Mouse (Mus musculus): Measurements from ENCODE around the gene Ccdc88c. TPM values are rescaled to one million over a fixed set of nuclear protein-coding genes. Genes with fewer than 3 reads are reported as not detected.

Ccdc88c gene
- total RNA-seq, 2 experiments from 2014 or later = 29.2 to 78.9 TPM

DNA sequence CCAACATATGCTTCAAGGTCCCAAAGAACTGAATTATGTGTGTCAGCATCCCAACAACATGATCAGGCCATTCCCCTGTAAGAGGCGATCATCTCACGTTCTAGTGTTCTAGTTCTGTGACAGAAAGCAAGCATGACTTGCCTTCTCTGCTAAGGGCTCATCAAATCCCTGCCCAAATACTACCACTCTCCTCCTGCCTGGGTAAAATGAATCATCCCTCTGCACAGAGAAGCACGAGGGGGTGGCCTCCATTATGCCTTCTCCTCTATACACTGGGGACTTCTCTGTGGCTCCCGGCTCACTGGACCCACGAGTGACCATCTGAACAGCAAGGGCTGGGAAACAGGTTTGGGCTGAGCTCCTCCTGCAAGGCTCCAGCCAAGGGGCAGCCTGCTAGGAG, 49.2 kb downstream of the Ccdc88c start:
- no peak for ATAC-seq (replicated peaks; ENCODE audit: poor library complexity)

GRCm38 (mm10) chr12:100977958-100978725, 50.7 kb downstream of the Ccdc88c start:
- ATAC-seq (replicated peaks; ENCODE audit: poor library complexity) = peak; percentile 64

DNA sequence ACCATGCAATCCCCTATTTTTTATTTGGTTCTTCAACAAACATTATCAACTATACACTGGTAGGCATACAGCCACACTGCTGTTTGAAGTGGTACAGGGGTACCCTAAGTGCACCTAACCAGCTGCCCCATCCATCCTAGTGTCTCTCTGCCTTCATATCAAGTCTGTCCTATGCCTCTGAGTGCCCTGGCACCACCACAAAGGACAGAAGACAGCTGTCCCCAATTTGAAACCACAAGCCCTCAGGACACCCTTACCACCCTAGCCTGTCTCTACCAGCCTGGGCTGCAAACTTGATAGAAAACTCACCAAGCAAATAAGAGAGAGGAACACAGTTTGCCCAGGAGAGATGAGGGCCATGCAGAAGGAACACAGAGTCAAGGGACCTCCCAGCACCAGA, 51.3 kb downstream of the Ccdc88c start:
- ATAC-seq (replicated peaks; ENCODE audit: poor library complexity) = no peak

- no peak for ATAC-seq (replicated peaks; ENCODE audit: poor library complexity)
These were observed 59.0 kb downstream of the Ccdc88c start for GRCm38 (mm10) chr12:100969808-100970207.

DNA sequence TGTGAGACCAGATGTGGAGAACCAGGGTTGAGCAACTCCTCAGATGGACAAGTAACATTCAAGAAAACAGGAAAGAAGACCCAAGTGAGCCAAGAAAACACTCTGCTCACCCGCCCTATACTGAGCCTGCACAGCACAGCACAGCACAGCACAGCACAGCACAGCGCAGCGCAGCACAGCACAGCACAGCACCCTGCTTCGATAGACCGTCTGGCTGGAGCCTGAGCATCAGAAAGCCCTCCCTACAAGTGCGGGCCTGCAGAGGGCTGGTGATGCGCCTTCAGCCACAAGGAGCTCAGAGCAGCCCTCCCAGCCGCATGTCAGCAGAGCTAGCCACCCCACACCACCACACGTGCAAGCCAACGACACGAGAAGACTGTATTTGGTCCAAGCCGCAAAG, 61.5 kb downstream of the Ccdc88c start:
- peak; percentile 21; the same call in 1 of the 2 replicates for ATAC-seq (replicated peaks; ENCODE audit: poor library complexity)

DNA sequence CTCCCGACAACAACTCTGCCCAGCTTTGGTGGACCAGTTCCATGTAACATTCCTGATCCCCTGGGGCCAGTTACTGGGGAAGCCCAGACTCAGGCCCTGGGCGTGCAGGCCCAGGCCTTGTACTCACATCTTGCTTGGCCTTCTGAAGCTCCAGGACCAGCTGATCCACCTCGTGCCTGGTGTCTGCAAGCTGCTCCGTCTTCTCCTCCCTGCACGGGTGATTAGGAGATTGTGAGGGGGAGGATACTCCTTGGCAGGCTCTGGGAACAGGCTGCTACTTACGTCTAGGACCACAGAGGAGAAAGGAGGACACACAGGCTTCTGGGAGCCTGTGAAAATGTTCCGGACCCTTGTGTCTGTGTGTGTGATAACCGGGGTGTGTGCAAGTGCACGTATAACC, 62.6 kb downstream of the Ccdc88c start:
- ATAC-seq (replicated peaks; ENCODE audit: poor library complexity) = no peak

DNA sequence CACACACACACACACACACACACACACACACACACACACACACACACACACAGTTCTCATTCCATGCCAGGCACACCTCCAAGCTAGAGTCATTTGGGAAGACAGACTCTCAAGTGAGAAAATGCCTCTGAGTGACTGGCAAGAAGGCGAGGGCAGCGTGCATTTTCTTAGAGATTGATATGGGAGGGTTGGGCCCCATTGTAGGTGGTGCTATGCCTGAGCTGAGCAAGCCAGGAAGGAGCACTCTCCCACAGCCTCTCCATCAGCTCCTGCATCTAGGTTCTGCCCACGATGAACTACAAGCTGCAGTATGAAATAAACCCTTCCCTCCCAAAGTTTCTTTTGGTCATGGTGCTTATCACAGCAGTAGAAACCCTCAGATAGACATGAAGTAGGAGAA, 63.6 kb downstream of the Ccdc88c start:
- ATAC-seq (replicated peaks; ENCODE audit: poor library complexity) = no peak

GRCm38 (mm10) chr12:100958621-100959592, 69.9 kb downstream of the Ccdc88c start:
- ATAC-seq (replicated peaks; ENCODE audit: poor library complexity) = peak; percentile 50

DNA sequence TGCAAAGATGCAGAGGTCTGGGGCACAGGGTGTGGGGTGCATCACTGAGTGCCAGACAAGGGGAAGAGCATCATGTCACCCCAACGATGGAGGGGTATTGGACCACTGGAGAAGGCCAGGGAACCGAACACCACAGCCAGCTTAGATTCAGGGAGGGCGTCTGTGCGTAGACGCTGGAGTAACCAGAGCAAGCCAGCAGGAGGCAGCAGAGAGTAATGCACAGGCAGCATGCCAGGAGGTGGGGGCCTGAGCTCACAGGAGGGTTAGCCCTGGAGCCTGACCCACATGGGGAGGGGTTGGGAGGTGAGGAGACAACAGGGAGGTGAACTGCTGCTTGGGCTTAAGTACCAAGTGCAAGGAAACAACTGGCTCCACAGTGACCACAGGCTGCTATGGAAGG, 70.8 kb downstream of the Ccdc88c start:
- ATAC-seq (replicated peaks; ENCODE audit: poor library complexity) = peak; percentile 56

DNA sequence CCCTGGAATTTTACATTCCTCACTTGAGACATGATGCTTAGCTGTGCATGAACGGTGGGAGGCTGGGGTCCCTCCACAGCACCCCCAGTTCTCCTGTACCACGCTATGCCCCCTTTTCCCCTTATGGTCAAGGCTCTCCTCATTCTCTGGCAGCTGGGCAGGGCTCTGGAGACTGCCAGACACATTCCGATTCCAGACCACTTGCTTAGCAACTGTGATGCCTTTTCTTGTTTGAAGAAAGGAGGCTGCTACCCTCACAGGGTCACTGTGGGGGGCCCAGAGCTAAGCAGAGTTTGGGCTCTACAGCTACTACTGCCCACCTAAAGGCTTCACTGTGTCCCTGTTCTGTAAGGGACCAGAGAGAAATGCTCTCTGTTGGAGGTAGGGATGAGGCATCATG, 71.6 kb downstream of the Ccdc88c start:
- ATAC-seq (replicated peaks; ENCODE audit: poor library complexity) = no peak

DNA sequence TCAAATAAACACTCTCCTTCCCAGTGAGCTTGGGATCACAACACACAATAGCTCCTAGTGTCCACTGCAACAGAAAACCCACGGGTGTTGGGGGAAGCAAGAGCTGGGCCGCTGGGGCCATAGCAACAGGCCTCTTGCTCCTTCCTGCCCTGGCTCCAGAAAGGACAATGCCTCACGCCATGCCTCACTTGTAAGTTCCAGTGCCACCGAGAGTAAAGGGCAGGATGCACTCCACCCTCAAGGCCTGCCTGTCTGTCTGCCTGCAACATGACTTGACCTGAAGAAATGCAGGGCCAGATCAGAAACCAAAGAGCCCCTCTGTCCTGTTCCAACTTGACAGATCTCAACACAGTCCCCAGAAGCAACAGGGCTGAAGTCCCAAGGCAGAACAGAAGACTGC, 72.0 kb downstream of the Ccdc88c start:
- no peak for ATAC-seq (replicated peaks; ENCODE audit: poor library complexity)

- peak; percentile 43 for ATAC-seq (replicated peaks; ENCODE audit: poor library complexity)
These were observed 72.8 kb downstream of the Ccdc88c start for GRCm38 (mm10) chr12:100956028-100956427.

- ATAC-seq (replicated peaks; ENCODE audit: poor library complexity) = no peak
These were observed 74.9 kb downstream of the Ccdc88c start for GRCm38 (mm10) chr12:100953926-100954325.

DNA sequence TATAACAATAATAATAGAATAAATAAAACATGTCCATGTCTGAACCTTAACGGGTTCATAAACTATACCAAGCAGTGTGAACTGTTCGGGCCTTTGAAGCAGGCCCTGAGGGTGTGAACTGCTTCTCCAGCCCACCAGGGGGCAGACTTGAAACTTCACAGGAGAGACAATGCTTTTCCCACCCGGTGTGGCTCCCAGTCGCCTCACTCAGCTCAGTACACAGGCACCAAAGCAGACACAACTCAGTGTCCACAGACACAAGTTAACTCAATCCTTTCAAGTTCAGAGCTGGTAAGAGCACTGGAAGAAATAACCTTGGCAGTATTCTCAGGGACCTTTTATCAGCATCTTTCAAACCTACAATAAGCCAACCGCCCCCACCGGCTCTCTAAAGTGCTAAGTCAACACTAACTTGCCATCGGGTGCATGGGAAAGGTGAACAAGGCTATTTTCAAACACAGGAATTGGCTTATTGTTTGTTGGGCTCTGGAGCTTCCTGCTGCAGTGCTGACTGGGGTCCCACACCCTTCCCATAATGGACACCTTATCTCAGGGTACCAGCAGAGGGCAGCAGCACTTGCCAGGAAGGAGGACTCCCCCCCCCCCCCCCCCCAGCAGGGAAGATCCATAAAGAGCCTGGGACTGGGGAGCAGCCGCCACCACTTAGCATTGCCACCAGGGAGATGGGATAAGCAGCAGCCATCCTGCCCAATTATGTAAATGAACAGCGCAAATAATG, 76.5 kb downstream of the Ccdc88c start:
- ATAC-seq (replicated peaks; ENCODE audit: poor library complexity) = peak; percentile 75

DNA sequence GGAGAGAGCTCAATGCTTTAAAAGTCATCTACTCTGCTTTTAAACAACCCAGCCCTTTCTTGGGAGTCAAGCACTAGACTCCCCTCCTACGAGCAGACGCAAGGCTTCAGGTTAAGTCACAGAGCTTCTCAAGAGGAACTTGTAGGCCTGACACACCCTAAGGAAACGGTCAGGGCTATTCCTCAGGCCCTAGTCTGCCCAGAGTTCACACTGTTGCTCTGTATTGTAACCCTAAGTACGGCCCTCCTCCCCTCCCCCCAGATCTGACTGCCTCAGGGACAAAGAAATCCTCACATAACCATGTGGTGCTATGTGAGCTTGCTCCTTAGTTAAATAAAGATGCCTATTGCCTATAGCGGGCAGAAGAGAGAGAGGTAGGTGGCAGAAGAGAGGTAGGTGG, 79.7 kb downstream of the Ccdc88c start:
- ATAC-seq (replicated peaks; ENCODE audit: poor library complexity) = no peak

GRCm38 (mm10) chr12:100948021-100948420, 80.8 kb downstream of the Ccdc88c start:
- ATAC-seq (replicated peaks; ENCODE audit: poor library complexity) = no peak

- no peak for ATAC-seq (replicated peaks; ENCODE audit: poor library complexity)
These were observed 82.9 kb downstream of the Ccdc88c start for GRCm38 (mm10) chr12:100945948-100946347.

DNA sequence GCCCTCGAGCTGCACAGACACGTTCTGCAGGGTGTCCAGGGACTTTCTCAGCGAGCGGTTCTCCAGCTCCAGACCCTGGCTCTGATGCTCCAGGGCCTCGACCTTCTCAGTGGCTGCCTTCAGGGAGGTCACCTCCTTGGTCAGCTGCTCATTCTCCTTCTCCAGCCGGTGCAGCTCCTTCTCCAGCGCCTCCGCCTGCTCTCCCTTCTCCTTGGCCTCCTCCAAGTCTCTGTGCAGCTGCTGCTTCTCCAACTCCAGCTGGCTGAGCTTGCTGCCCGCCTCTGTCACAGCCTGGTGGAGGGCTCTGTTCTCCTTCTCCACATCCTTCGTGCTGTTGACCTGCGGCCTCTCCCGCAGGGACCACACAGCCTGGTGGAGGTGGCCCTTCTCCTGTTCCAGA, 83.4 kb downstream of the Ccdc88c start:
- ATAC-seq (replicated peaks; ENCODE audit: poor library complexity) = no peak

GRCm38 (mm10) chr12:100944921-100945336, 83.9 kb downstream of the Ccdc88c start:
- no peak for ATAC-seq (replicated peaks; ENCODE audit: poor library complexity)

DNA sequence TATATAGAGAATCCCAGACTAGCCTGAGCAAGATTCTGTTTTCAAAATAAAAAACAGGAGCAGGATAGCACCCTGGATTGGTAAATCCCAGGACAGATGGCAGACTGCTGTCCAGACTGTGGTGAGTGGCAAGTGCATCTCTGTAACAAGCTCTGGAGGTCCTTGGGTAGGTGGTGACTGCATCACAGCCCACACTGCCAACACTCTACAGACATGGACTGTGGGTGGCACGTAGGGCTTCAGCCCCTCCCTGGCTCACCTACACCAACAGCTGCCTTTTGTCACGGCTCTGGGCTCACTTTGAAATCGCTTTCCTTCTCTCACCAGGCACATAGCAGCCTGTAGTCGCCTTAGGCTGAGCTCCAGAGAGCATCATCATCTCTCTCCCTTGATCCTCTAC, 85.7 kb downstream of the Ccdc88c start:
- no peak for ATAC-seq (replicated peaks; ENCODE audit: poor library complexity)

DNA sequence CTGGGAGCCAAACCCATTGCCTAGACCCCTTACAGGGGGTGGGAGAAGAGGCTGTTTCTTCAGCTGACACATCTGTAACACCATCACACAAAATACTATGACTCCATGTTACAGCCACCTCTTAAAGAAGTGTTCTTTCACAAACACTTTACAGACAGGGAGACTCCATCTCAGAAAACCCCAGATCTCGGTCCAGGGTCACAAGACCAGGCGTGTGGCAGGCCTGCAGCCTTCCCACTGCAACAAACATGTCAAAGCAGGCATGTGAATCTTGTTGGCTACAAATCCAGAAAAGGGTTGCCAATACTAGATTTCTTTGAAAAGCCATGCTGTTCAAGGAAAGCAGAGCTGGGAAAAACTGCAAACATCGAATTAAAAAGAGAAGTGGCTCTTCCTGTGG, 87.5 kb downstream of the Ccdc88c start:
- ATAC-seq (replicated peaks; ENCODE audit: poor library complexity) = no peak

Data from megakaryocyte progenitor cell, adult 5-6 weeks (primary cell).